Mouse (Mus musculus): ENCODE data around the gene Exoc7. TPM values are rescaled to one million over a fixed set of nuclear protein-coding genes. Genes with fewer than 3 reads are reported as not detected.

The Exoc7 gene
- total and polyA plus RNA-seq, 3 experiments = 13.6 to 30.9 (median 18.6) TPM

- 0 out of 2 replicates have a peak, but pooled peaks have one; percentile 9 for TF ChIP-seq TAL1 (conservative IDR thresholded peaks at IDR 0.05; ENCODE audit: low read depth, low read length)
- no peak for TF ChIP-seq CTCF (IDR thresholded peaks at IDR 0.05; ENCODE audit: low read depth, low read length)
- peaks cover 24% of the 10 kb centered on the region for H3K36me3 ChIP-seq (replicated peaks)
- H3K4me1 ChIP-seq (ENCODE audit: insufficient read depth, low read depth, low read length) = peaks cover 34% of the 10 kb centered on the region
- DNase-seq (ENCODE audit: low spot score) (peak; percentile 78), ATAC-seq (ENCODE audit: extremely low read depth, insufficient number of reproducible peaks, low FRiP score, poor library complexity, severe bottlenecking) (peak; percentile 78)
- no peaks in the 10 kb centered on the region for H3K27me3 ChIP-seq (ENCODE audit: insufficient read depth, low read length)
- H3K9me3 ChIP-seq (replicated peaks) = no peaks in the 10 kb centered on the region
- peak overlapping the region; percentile 55; the same call in 1 of the 2 replicates for H3K4me3 ChIP-seq (ENCODE audit: low read depth, low read length)
Measured at GRCm38 (mm10) chr11:116307762-116308531, 914 bp upstream of the Exoc7 start.

GRCm38 (mm10) chr11:116306126-116306982 lies 679 bp downstream of the Exoc7 start:
- peak overlapping the region; percentile 79 for H3K4me3 ChIP-seq (ENCODE audit: low read depth, low read length)
- H3K36me3 ChIP-seq (replicated peaks) = peaks cover 40% of the 10 kb centered on the region
- H3K27me3 ChIP-seq (ENCODE audit: insufficient read depth, low read length) = no peaks in the 10 kb centered on the region
- H3K9me3 ChIP-seq (replicated peaks) = no peaks in the 10 kb centered on the region
- no peak for TF ChIP-seq GATA2 (IDR thresholded peaks at IDR 0.05; ENCODE audit: borderline replicate concordance, low read depth, low read length)
- TF ChIP-seq GATA1 (IDR thresholded peaks at IDR 0.05; ENCODE audit: borderline replicate concordance, low read length) = no peak
- TF ChIP-seq POLR2AphosphoS5 (IDR thresholded peaks at IDR 0.05; ENCODE audit: insufficient replicate concordance, low read depth, low read length) = no peak
- TF ChIP-seq CTCF (IDR thresholded peaks at IDR 0.05; ENCODE audit: low read depth, low read length) = no peak
- no peak for TF ChIP-seq TAL1 (conservative IDR thresholded peaks at IDR 0.05; ENCODE audit: low read depth, low read length)
- H3K4me1 ChIP-seq (ENCODE audit: insufficient read depth, low read depth, low read length) = peaks cover 34% of the 10 kb centered on the region
- DNase-seq (ENCODE audit: low spot score) = peak; percentile 65
- ATAC-seq (ENCODE audit: extremely low read depth, insufficient number of reproducible peaks, low FRiP score, poor library complexity, severe bottlenecking) = peak; percentile 76

- no peak overlapping the region for H3K4me3 ChIP-seq (ENCODE audit: low read depth, low read length)
- no peak for TF ChIP-seq POLR2AphosphoS5 (IDR thresholded peaks at IDR 0.05; ENCODE audit: insufficient replicate concordance, low read depth, low read length)
- TF ChIP-seq CTCF (IDR thresholded peaks at IDR 0.05; ENCODE audit: low read depth, low read length) = no peak
- no peak for TF ChIP-seq TAL1 (conservative IDR thresholded peaks at IDR 0.05; ENCODE audit: low read depth, low read length)
- no peak for TF ChIP-seq GATA1 (IDR thresholded peaks at IDR 0.05; ENCODE audit: borderline replicate concordance, low read length)
- no peak for TF ChIP-seq GATA2 (IDR thresholded peaks at IDR 0.05; ENCODE audit: borderline replicate concordance, low read depth, low read length)
- ATAC-seq (ENCODE audit: extremely low read depth, insufficient number of reproducible peaks, low FRiP score, poor library complexity, severe bottlenecking) = no peak
Measured at GRCm38 (mm10) chr11:116305423-116305822, 1.6 kb downstream of the Exoc7 start.

GRCm38 (mm10) chr11:116298621-116299020 lies 8.4 kb downstream of the Exoc7 start:
- H3K36me3 ChIP-seq (replicated peaks) = peaks cover 99% of the 10 kb centered on the region
- no peaks in the 10 kb centered on the region for H3K9me3 ChIP-seq (replicated peaks)
- H3K4me3 ChIP-seq (ENCODE audit: low read depth, low read length) = no peak overlapping the region
- peaks cover 7% of the 10 kb centered on the region for H3K4me1 ChIP-seq (ENCODE audit: insufficient read depth, low read depth, low read length)
- ATAC-seq (ENCODE audit: extremely low read depth, insufficient number of reproducible peaks, low FRiP score, poor library complexity, severe bottlenecking) (no peak), DNase-seq (ENCODE audit: low spot score) (no peak)
- TF ChIP-seq GATA2 (IDR thresholded peaks at IDR 0.05; ENCODE audit: borderline replicate concordance, low read depth, low read length) = no peak
- no peak for TF ChIP-seq TAL1 (conservative IDR thresholded peaks at IDR 0.05; ENCODE audit: low read depth, low read length)
- TF ChIP-seq POLR2AphosphoS5 (IDR thresholded peaks at IDR 0.05; ENCODE audit: insufficient replicate concordance, low read depth, low read length) = no peak
- no peak for TF ChIP-seq CTCF (IDR thresholded peaks at IDR 0.05; ENCODE audit: low read depth, low read length)
- TF ChIP-seq GATA1 (IDR thresholded peaks at IDR 0.05; ENCODE audit: borderline replicate concordance, low read length) = no peak
- H3K27me3 ChIP-seq (ENCODE audit: insufficient read depth, low read length) = no peaks in the 10 kb centered on the region

More at GRCm38 (mm10) chr11:116305423-116305822, 1.6 kb downstream of the Exoc7 start:
- Histone ChIP-seq H3K4me1 (ENCODE audit: insufficient read depth, low read depth, low read length) (peaks cover 34% of the 10 kb centered on the region), H3K36me3 (replicated peaks) (peaks cover 49% of the 10 kb centered on the region), H3K9me3 (replicated peaks) (no peaks in the 10 kb centered on the region), H3K27me3 (ENCODE audit: insufficient read depth, low read length) (no peaks in the 10 kb centered on the region)
- no peak for DNase-seq (ENCODE audit: low spot score)

GRCm38 (mm10) chr11:116298221-116298620 lies 8.8 kb downstream of the Exoc7 start:
- ATAC-seq (ENCODE audit: extremely low read depth, insufficient number of reproducible peaks, low FRiP score, poor library complexity, severe bottlenecking) = no peak

GRCm38 (mm10) chr11:116297017-116297416 lies 10.0 kb downstream of the Exoc7 start:
- no peak for ATAC-seq (ENCODE audit: extremely low read depth, insufficient number of reproducible peaks, low FRiP score, poor library complexity, severe bottlenecking)
- no peak for TF ChIP-seq GATA2 (IDR thresholded peaks at IDR 0.05; ENCODE audit: borderline replicate concordance, low read depth, low read length)
- no peak for TF ChIP-seq GATA1 (IDR thresholded peaks at IDR 0.05; ENCODE audit: borderline replicate concordance, low read length)
- no peak for TF ChIP-seq POLR2AphosphoS5 (IDR thresholded peaks at IDR 0.05; ENCODE audit: insufficient replicate concordance, low read depth, low read length)
- TF ChIP-seq CTCF (IDR thresholded peaks at IDR 0.05; ENCODE audit: low read depth, low read length) = no peak
- TF ChIP-seq TAL1 (conservative IDR thresholded peaks at IDR 0.05; ENCODE audit: low read depth, low read length) = no peak
- Histone ChIP-seq H3K9me3 (replicated peaks) (no peaks in the 10 kb centered on the region), H3K4me3 (ENCODE audit: low read depth, low read length) (no peak overlapping the region), H3K27me3 (ENCODE audit: insufficient read depth, low read length) (no peaks in the 10 kb centered on the region), H3K4me1 (ENCODE audit: insufficient read depth, low read depth, low read length) (peaks cover 9% of the 10 kb centered on the region), H3K36me3 (replicated peaks) (peaks cover 98% of the 10 kb centered on the region)
- no peak for DNase-seq (ENCODE audit: low spot score)

More at GRCm38 (mm10) chr11:116298221-116298620, 8.8 kb downstream of the Exoc7 start:
- no peaks in the 10 kb centered on the region for H3K9me3 ChIP-seq (replicated peaks)
- no peaks in the 10 kb centered on the region for H3K27me3 ChIP-seq (ENCODE audit: insufficient read depth, low read length)
- peaks cover 9% of the 10 kb centered on the region for H3K4me1 ChIP-seq (ENCODE audit: insufficient read depth, low read depth, low read length)
- H3K36me3 ChIP-seq (replicated peaks) = peaks cover 99% of the 10 kb centered on the region
- TF ChIP-seq CTCF (IDR thresholded peaks at IDR 0.05; ENCODE audit: low read depth, low read length) = no peak
- no peak for TF ChIP-seq GATA1 (IDR thresholded peaks at IDR 0.05; ENCODE audit: borderline replicate concordance, low read length)
- TF ChIP-seq POLR2AphosphoS5 (IDR thresholded peaks at IDR 0.05; ENCODE audit: insufficient replicate concordance, low read depth, low read length) = no peak
- no peak for TF ChIP-seq GATA2 (IDR thresholded peaks at IDR 0.05; ENCODE audit: borderline replicate concordance, low read depth, low read length)
- TF ChIP-seq TAL1 (conservative IDR thresholded peaks at IDR 0.05; ENCODE audit: low read depth, low read length) = no peak
- no peak for DNase-seq (ENCODE audit: low spot score)
- no peak overlapping the region for H3K4me3 ChIP-seq (ENCODE audit: low read depth, low read length)
